Mouse (Mus musculus): Measurements from ENCODE around the gene Bhlhe41. TPM values are rescaled to one million over a fixed set of nuclear protein-coding genes. Genes with fewer than 3 reads are reported as not detected.

Gene Bhlhe41
- total and polyA plus RNA-seq, 3 experiments: 4.7 to 32.3 (median 10.4) TPM

DNA sequence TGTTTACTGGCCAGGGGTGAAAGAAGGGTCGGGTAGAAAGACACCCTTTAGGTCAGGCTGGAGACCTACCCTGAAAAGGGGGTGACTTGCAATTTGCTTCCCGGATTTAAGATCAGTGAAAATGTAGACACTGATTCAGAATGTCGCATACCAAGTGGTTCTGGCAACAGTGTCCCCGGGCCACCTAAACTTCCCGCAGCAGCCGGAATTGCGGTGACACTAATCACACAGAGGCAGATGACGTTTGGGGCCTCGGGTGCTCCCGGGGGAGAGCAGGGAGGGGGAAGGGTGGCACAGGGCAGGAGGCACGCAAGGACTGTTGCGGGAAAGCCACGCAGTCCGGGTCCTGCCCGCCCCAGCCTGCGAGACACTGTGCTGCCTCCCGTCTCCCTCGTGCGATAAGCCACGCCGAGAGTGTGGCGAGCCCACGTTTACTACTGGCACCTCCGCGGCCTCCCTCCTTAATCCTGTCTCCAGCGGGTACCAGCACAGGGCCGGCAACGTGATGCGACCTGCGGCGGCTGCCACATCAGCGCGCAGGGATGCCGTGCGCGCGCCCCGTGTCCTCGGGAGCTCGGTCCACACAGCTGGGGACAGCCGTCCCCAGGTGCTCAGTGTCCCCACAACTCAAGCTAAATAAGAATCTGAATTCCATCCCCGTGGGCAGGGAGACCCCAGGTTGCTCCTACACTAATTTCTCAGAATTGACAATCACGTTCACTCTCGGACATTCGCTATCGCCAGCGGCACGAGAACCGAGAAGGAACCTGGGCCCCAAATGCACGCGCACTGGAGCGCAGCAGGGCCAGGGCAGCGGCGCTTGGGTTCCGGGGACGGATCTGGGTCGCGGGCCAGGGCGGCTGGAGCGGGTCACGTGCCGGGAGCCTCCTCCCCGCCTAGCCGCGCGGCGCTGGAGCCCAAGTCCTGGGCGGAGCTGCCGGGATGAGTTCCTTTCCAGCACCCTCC is 811 bp upstream of the Bhlhe41 start:
- 0 out of 2 replicates have a peak, but pooled peaks cover 2% of the 10 kb centered on the region for H3K79me2 ChIP-seq (replicated peaks; ENCODE audit: control insufficient read depth, insufficient read depth, low read length)
- DNase-seq: peak; percentile 94 to 95
- H3K27ac ChIP-seq: peak overlapping the region; percentile 97
- TF ChIP-seq EP300 (IDR thresholded peaks at IDR 0.05; ENCODE audit: insufficient read depth, low read depth, low read length) (peak; percentile 51; the same call in 1 of the 2 replicates), POLR2A (IDR thresholded peaks at IDR 0.05; ENCODE audit: insufficient read depth, low read depth, low read length) (peak; percentile 93), CTCF (IDR thresholded peaks at IDR 0.05) (no peak)
- H3K36me3 ChIP-seq (ENCODE audit: control insufficient read depth, insufficient read depth, low read length): peaks cover 2% of the 10 kb centered on the region
- peaks cover 3% of the 10 kb centered on the region for H3K4me1 ChIP-seq (ENCODE audit: control insufficient read depth, insufficient read depth, low read length)
- peak overlapping the region; percentile 99 for H3K9ac ChIP-seq (ENCODE audit: low read depth, low read length)
- peak overlapping the region; percentile 66 for H3K4me3 ChIP-seq
- H3K27me3 ChIP-seq (ENCODE audit: control insufficient read depth, insufficient read depth, low read length): no peaks in the 10 kb centered on the region
- WGBS: under 1% methylated on average over 69 of the region's 69 CpGs
- intact Hi-C loops (cut with DNase I): loop anchor here (1.0 to 5.0 kb wide), 4 partner anchors 13 to 405 kb away; partner anchors contain the start of gene Rassf8

DNA sequence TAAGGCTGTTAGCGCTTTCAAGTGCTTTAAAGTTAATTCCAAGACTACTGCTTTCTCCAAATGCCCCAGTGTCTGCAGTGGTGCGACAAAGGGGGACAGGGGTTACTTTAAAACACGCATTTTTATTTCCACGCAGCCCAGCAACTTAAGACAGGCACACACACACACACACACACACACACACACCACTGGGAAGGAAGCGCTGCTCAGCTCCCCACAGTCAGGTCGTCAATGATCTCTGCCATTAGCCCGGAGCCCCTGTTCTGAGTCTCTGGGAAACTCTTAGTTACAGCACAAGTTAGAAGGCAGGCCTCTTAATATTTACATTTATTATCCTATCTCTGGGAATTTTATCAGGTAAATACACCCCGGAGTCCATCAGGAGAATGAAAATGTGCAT is 1.2 kb downstream of the Bhlhe41 start:
- intact Hi-C loops (cut with DNase I): loop anchor here (2.0 kb wide), 1 partner anchor 407 kb away; no protein-coding TSS in a partner anchor
- WGBS: 4% methylated on average over 8 of the region's 8 CpGs
- peak overlapping the region; percentile 66 for H3K4me3 ChIP-seq
- TF ChIP-seq CTCF (IDR thresholded peaks at IDR 0.05): no peak
- TF ChIP-seq POLR2A (IDR thresholded peaks at IDR 0.05; ENCODE audit: insufficient read depth, low read depth, low read length): no peak; the same call in 1 of the 2 replicates
- TF ChIP-seq EP300 (IDR thresholded peaks at IDR 0.05; ENCODE audit: insufficient read depth, low read depth, low read length): no peak
- H3K36me3 ChIP-seq (ENCODE audit: control insufficient read depth, insufficient read depth, low read length): peaks cover 10% of the 10 kb centered on the region
- H3K4me1 ChIP-seq (ENCODE audit: control insufficient read depth, insufficient read depth, low read length): peaks cover 7% of the 10 kb centered on the region
- no peak for DNase-seq
- H3K27me3 ChIP-seq (ENCODE audit: control insufficient read depth, insufficient read depth, low read length): no peaks in the 10 kb centered on the region
- H3K9ac ChIP-seq (ENCODE audit: low read depth, low read length): peak overlapping the region; percentile 99
- peak overlapping the region; percentile 97 for H3K27ac ChIP-seq
- H3K79me2 ChIP-seq (replicated peaks; ENCODE audit: control insufficient read depth, insufficient read depth, low read length): 0 out of 2 replicates have a peak, but pooled peaks cover 4% of the 10 kb centered on the region

DNA sequence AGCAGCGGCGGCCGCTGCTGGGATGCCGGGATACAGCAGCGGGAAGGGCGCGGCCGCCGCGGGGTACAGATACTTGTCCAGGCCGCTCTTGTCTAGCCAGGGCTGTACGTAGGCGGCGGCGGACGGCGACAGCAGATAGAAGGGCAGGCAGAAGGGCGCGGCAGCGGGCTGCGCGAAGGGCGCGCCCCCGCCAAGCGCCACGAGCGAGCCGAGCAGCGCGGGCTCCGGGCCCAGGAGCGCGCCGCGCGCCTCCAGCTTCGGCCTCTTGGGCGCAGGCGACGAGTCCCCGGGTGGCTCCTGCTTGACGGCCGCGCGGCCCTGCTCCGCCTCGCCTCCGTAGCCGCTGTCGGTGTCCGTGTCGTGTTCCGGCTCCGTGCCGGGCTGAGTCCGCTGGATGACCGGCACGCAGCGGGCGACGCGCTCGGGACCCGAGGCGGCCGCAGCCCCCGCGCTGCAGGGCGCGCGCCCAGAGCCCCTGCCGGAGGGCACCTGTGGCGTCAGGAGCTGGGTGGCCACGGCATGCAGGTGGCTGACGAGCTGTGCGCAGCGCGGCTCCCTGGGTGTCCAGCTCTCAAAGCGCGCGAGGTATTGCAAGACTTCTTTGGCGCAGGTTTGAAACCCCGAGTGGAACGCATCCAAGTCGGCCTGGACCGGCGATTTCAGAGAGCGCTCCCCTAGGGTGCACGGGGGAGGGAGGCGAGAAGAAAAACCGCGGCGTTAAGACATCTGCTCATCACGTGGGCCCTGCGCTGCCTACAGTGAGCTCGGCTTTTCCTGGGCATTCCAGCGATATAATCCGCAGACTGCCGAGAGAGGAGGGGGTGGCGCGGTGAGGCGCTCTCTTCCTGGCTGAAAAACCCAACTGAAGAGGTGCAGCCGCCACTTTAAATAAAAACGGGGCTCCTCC is 2.0 kb downstream of the Bhlhe41 start:
- under 1% methylated on average over 105 of the region's 105 CpGs for WGBS
- no peak for TF ChIP-seq CTCF (IDR thresholded peaks at IDR 0.05)
- TF ChIP-seq POLR2A (IDR thresholded peaks at IDR 0.05; ENCODE audit: insufficient read depth, low read depth, low read length): peak; percentile 55
- peak; percentile 39; the same call in 1 of the 2 replicates for TF ChIP-seq EP300 (IDR thresholded peaks at IDR 0.05; ENCODE audit: insufficient read depth, low read depth, low read length)
- DNase-seq: peak; percentile 81 to 85

DNA sequence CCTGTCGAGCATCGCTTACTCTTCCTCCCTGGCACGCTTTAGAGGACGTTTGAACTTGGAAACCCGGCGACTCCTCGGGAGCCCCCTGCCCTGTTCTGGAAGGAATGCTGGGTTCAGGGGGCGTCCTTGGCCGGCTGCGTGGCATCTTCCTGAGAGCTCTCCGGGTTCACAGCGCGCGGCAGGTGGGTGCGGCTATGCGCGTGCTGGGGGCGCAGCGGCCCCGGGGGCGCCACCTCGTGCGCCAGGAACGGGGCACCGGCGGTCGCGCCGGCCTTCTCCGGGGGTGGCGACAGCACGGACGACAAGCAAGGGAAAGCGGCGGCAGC is 2.7 kb downstream of the Bhlhe41 start:
- H3K9ac ChIP-seq (ENCODE audit: low read depth, low read length): peak overlapping the region; percentile 99
- H3K4me1 ChIP-seq (ENCODE audit: control insufficient read depth, insufficient read depth, low read length): peaks cover 6% of the 10 kb centered on the region
- H3K36me3 ChIP-seq (ENCODE audit: control insufficient read depth, insufficient read depth, low read length): peaks cover 10% of the 10 kb centered on the region
- no peak for DNase-seq
- H3K4me3 ChIP-seq: peak overlapping the region; percentile 66
- intact Hi-C loops (cut with DNase I): no loop called here
- TF ChIP-seq POLR2A (IDR thresholded peaks at IDR 0.05; ENCODE audit: insufficient read depth, low read depth, low read length): no peak
- TF ChIP-seq CTCF (IDR thresholded peaks at IDR 0.05): no peak
- TF ChIP-seq EP300 (IDR thresholded peaks at IDR 0.05; ENCODE audit: insufficient read depth, low read depth, low read length): no peak
- 2% methylated on average over 35 of the region's 35 CpGs for WGBS
- H3K27ac ChIP-seq: peak overlapping the region; percentile 80
- H3K79me2 ChIP-seq (replicated peaks; ENCODE audit: control insufficient read depth, insufficient read depth, low read length): 0 out of 2 replicates have a peak, but pooled peaks cover 4% of the 10 kb centered on the region
- no peaks in the 10 kb centered on the region for H3K27me3 ChIP-seq (ENCODE audit: control insufficient read depth, insufficient read depth, low read length)

More for the DNA sequence above, 2.0 kb downstream of the Bhlhe41 start:
- Histone ChIP-seq H3K36me3 (ENCODE audit: control insufficient read depth, insufficient read depth, low read length) (peaks cover 10% of the 10 kb centered on the region), H3K27me3 (ENCODE audit: control insufficient read depth, insufficient read depth, low read length) (no peaks in the 10 kb centered on the region), H3K27ac (peak overlapping the region; percentile 80), H3K9ac (ENCODE audit: low read depth, low read length) (peak overlapping the region; percentile 99), H3K79me2 (replicated peaks; ENCODE audit: control insufficient read depth, insufficient read depth, low read length) (0 out of 2 replicates have a peak, but pooled peaks cover 4% of the 10 kb centered on the region), H3K4me1 (ENCODE audit: control insufficient read depth, insufficient read depth, low read length) (peaks cover 6% of the 10 kb centered on the region), H3K4me3 (peak overlapping the region; percentile 66)
- intact Hi-C loops (cut with DNase I): no loop called here

DNA sequence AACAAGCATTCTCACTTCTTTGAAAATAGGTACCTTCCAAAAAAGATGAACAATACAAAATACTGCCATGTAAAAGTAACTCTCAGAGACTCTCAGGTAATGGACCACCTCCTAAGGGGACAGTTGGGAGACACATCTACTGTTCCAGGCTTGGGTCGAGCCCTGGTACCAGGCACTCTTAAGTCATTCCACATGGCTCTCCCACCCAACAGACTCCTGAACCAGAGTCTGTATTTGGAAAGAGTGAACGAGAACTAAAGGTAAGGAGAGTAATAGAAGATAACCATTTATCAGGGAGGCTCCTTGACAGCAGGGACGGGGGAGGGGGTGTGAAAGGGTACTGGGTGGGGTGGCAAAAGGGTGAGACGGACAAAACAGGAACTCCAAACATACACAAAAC is 3.0 kb downstream of the Bhlhe41 start:
- TF ChIP-seq CTCF (IDR thresholded peaks at IDR 0.05) (no peak), EP300 (IDR thresholded peaks at IDR 0.05; ENCODE audit: insufficient read depth, low read depth, low read length) (no peak), POLR2A (IDR thresholded peaks at IDR 0.05; ENCODE audit: insufficient read depth, low read depth, low read length) (no peak)
- Histone ChIP-seq H3K27ac (peak overlapping the region; percentile 80), H3K79me2 (replicated peaks; ENCODE audit: control insufficient read depth, insufficient read depth, low read length) (0 out of 2 replicates have a peak, but pooled peaks cover 4% of the 10 kb centered on the region), H3K27me3 (ENCODE audit: control insufficient read depth, insufficient read depth, low read length) (no peaks in the 10 kb centered on the region), H3K4me3 (peak overlapping the region; percentile 66), H3K9ac (ENCODE audit: low read depth, low read length) (peak overlapping the region; percentile 99), H3K36me3 (ENCODE audit: control insufficient read depth, insufficient read depth, low read length) (peaks cover 10% of the 10 kb centered on the region), H3K4me1 (ENCODE audit: control insufficient read depth, insufficient read depth, low read length) (peaks cover 8% of the 10 kb centered on the region)
- 26% methylated on average over 4 of the region's 4 CpGs for WGBS
- no peak for DNase-seq
- intact Hi-C loops (cut with DNase I): no loop called here

Data from heart, adult 2 months (tissue).